Mouse (Mus musculus): ENCODE results near the gene Zfp932. TPM values are rescaled to one million over a fixed set of nuclear protein-coding genes. Genes with fewer than 3 reads are reported as not detected.
"Not testable (repeated sequence)": the region's sequence is repeated elsewhere in the genome, so short reads cannot be mapped to it uniquely, and the experiment has no call there.

The Zfp932 gene
- 46.2 and 56.6 TPM in 2 replicates for polyA plus RNA-seq (2012; rRNA removed)

GRCm38 (mm10) chr5:109996026-109996937, at the start of gene Zfp932:
TSS of gene Zfp932 (plus strand) at chr5:109996521.
- peak; percentile 78 to 87 for DNase-seq (ENCODE audit: extremely low spot score in 1 of 2, low spot score in 1 of 2)

- DNase-seq (ENCODE audit: extremely low spot score in 1 of 2, low spot score in 1 of 2) = no peak
Observed at GRCm38 (mm10) chr5:109950281-109950680, 46.0 kb upstream of the Zfp932 start.

- DNase-seq (ENCODE audit: extremely low spot score in 1 of 2, low spot score in 1 of 2) = not testable (repeated sequence)
Observed at GRCm38 (mm10) chr5:109980743-109981142, 15.6 kb upstream of the Zfp932 start.

GRCm38 (mm10) chr5:109995461-109995860, 860 bp upstream of the Zfp932 start:
- not testable (repeated sequence) for DNase-seq (ENCODE audit: extremely low spot score in 1 of 2, low spot score in 1 of 2)

GRCm38 (mm10) chr5:110015775-110016174, 19.5 kb downstream of the Zfp932 start:
- DNase-seq (ENCODE audit: extremely low spot score in 1 of 2, low spot score in 1 of 2) = not testable (repeated sequence)

- no peak for DNase-seq (ENCODE audit: extremely low spot score in 1 of 2, low spot score in 1 of 2)
Observed at GRCm38 (mm10) chr5:110023273-110023672, 27.0 kb downstream of the Zfp932 start.

GRCm38 (mm10) chr5:110023694-110024427, 27.5 kb downstream of the Zfp932 start:
- DNase-seq (ENCODE audit: extremely low spot score in 1 of 2, low spot score in 1 of 2) = peak; percentile 2 to 72

GRCm38 (mm10) chr5:110057637-110058408, 61.5 kb downstream of the Zfp932 start:
- peak; percentile 82 to 86 for DNase-seq (ENCODE audit: extremely low spot score in 1 of 2, low spot score in 1 of 2)

Other genes with a start within 250 kb of the Zfp932 start
- gene 4930522L14Rik, start 244.6 kb upstream of the Zfp932 start, polyA plus RNA-seq (2012; rRNA removed) = 2.1 and 2.6 TPM in 2 replicates
- gene Gm15446, start 73.1 kb upstream of the Zfp932 start, polyA plus RNA-seq (2012; rRNA removed) = 0.10 and 0.17 TPM in 2 replicates
- 0.84 and 1.4 TPM in 2 replicates for gene Gm17655, start 76.0 kb downstream of the Zfp932 start, polyA plus RNA-seq (2012; rRNA removed)
- 0.90 and 1.2 TPM in 2 replicates for gene Gm35315, start 97.9 kb downstream of the Zfp932 start, polyA plus RNA-seq (2012; rRNA removed)
- 14.3 and 17.5 TPM in 2 replicates for gene Plcxd1, start 103.4 kb downstream of the Zfp932 start, polyA plus RNA-seq (2012; rRNA removed)
- gene Gtpbp6, start 111.7 kb downstream of the Zfp932 start, polyA plus RNA-seq (2012; rRNA removed) = 151 and 156 TPM in 2 replicates
- 6.9 and 8.6 TPM in 2 replicates for gene Zfp605, start 113.6 kb downstream of the Zfp932 start, polyA plus RNA-seq (2012; rRNA removed)
- gene Chfr, start 139.3 kb downstream of the Zfp932 start, polyA plus RNA-seq (2012; rRNA removed) = 78.1 and 83.8 TPM in 2 replicates
- 17.9 and 20.8 TPM in 2 replicates for gene Golga3, start 180.2 kb downstream of the Zfp932 start, polyA plus RNA-seq (2012; rRNA removed)
- gene Ankle2, start 234.5 kb downstream of the Zfp932 start, polyA plus RNA-seq (2012; rRNA removed) = 16.2 and 20.4 TPM in 2 replicates

Data from frontal cortex, adult 2 months (tissue).